Mouse (Mus musculus): ENCODE results near the gene Olfr1143. TPM values are rescaled to one million over a fixed set of nuclear protein-coding genes. Genes with fewer than 3 reads are reported as not detected.

Olfr1143 gene
- not detected for total RNA-seq (2018; cell fraction: chromatin; rRNA removed)
- total RNA-seq (2018; cell fraction: cytosol; rRNA removed): not detected
- total RNA-seq (2018; cell fraction: nucleus; rRNA removed): not detected
- polyA plus RNA-seq (2018): not detected in 3 replicates

DNA sequence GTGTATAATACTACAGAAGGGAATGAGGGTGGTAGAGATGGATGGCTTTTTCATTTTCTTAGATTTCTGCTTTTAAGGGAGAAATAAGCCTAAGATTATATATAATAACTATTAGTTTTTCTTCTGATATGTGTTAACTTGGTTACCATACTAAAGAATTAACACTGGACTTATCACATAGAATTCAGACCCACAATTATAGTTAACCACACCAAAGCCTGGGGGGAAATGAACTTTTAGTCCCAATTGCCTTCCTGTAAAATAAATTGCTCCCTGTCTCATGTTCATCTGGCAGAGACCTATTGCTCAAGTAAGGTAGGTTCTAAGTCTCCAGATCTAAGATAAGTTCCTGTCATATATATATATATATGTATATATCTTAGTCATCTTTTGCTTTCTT is at the start of gene Olfr1143:
Olfr1143 (plus strand) TSS at position 301 of the 400 bp plus-strand sequence.
- Histone ChIP-seq H3K27ac (no peak within 1 kb of the TSS), H3K36me3 (ENCODE audit: inconsistent target) (no peaks in the 10 kb centered on the region), H3K79me2 (ENCODE audit: inconsistent target) (no peaks in the 10 kb centered on the region), H3K4me3 (ENCODE audit: inconsistent target) (no peak within 1 kb of the TSS)

- Histone ChIP-seq H3K79me2 (ENCODE audit: inconsistent target) (no peaks in the 10 kb centered on the region), H3K4me3 (ENCODE audit: inconsistent target) (no peak within 1 kb of the TSS), H3K27ac (no peak within 1 kb of the TSS), H3K36me3 (ENCODE audit: inconsistent target) (no peaks in the 10 kb centered on the region)
- WGBS (ENCODE audit: missing documents): 70% methylated on average over 1 of the region's 1 CpGs
Observed at GRCm38 (mm10) chr2:87753891-87754290, 46.5 kb upstream of the Olfr1143 start, which contains the start of gene Olfr1141. Gene Olfr1141, minus strand, starts transcription at chr2:87753991.

DNA sequence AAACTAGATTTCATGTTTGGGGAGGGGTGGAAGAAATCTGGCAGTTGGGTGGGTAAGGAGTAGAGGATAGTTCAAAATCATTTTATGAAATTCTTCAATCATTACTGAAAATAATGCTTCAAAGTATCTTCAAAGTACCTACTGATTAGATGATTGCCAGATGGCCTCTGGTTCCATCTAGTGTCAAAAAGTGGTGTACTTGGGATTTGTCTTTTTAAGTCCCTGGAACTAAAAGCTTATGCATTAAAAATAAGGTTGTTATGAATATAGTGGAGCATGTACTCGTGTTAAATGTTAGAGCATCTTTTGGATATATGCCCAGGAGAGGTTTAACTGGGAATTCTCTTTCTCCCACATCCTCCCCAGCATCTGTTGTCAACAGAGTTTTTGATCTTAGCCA is 24.2 kb upstream of the Olfr1143 start:
- H3K36me3 ChIP-seq (ENCODE audit: inconsistent target): no peaks in the 10 kb centered on the region
- no peak overlapping the region for H3K4me3 ChIP-seq (ENCODE audit: inconsistent target)
- no peaks in the 10 kb centered on the region for H3K79me2 ChIP-seq (ENCODE audit: inconsistent target)
- H3K27ac ChIP-seq: no peak overlapping the region
- WGBS (ENCODE audit: missing documents): 45% methylated on average over 1 of the region's 1 CpGs

DNA sequence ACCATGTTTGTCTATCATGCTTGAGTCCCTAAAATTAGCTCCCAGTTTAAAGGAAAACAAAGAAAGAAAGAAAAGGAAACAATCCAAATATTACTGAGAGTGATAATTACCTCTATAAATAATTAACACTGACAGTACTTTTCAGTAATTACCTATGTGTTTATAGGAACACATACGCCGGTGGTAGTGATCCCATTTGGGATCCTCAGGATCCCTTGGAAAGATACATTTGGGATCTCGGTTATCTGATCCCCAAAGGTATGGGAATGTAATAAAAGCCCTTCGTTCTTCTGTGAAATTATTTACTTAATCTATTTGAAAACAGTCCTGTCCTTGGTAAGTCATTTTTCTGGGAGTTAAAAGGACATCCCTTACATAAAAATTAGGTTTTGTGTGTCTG is 21.2 kb upstream of the Olfr1143 start, which contains the start of gene Olfr152:
Olfr152 (plus strand) TSS at position 301 of the 400 bp plus-strand sequence.
- Histone ChIP-seq H3K4me3 (ENCODE audit: inconsistent target) (no peak within 1 kb of the TSS), H3K36me3 (ENCODE audit: inconsistent target) (no peaks in the 10 kb centered on the region)
- 91% methylated on average over 4 of the region's 4 CpGs for WGBS (ENCODE audit: missing documents)

GRCm38 (mm10) chr2:87809522-87809921 is 9.1 kb downstream of the Olfr1143 start, which contains the start of gene Olfr1145:
Gene Olfr1145, plus strand, starts transcription at chr2:87809822.
- Histone ChIP-seq H3K27ac (no peak within 1 kb of the TSS), H3K4me3 (ENCODE audit: inconsistent target) (no peak within 1 kb of the TSS), H3K79me2 (ENCODE audit: inconsistent target) (no peaks in the 10 kb centered on the region), H3K36me3 (ENCODE audit: inconsistent target) (no peaks in the 10 kb centered on the region)
- WGBS (ENCODE audit: missing documents): 79% methylated on average over 1 of the region's 1 CpGs

More for the DNA sequence above, 21.2 kb upstream of the Olfr1143 start, which contains the start of gene Olfr152:
- Histone ChIP-seq H3K27ac (no peak within 1 kb of the TSS), H3K79me2 (ENCODE audit: inconsistent target) (no peaks in the 10 kb centered on the region)

GRCm38 (mm10) chr2:87830233-87830632 is 29.8 kb downstream of the Olfr1143 start, which contains the start of gene Olfr1148:
Gene Olfr1148, plus strand, starts transcription at chr2:87830533.
- Histone ChIP-seq H3K36me3 (ENCODE audit: inconsistent target) (no peaks in the 10 kb centered on the region), H3K27ac (no peak within 1 kb of the TSS), H3K79me2 (ENCODE audit: inconsistent target) (no peaks in the 10 kb centered on the region), H3K4me3 (ENCODE audit: inconsistent target) (no peak within 1 kb of the TSS)
- WGBS (ENCODE audit: missing documents): 79% methylated on average over 1 of the region's 1 CpGs

- WGBS (ENCODE audit: missing documents): 90% methylated on average over 1 of the region's 1 CpGs
- Histone ChIP-seq H3K79me2 (ENCODE audit: inconsistent target) (no peaks in the 10 kb centered on the region), H3K27ac (no peak within 1 kb of the TSS), H3K4me3 (ENCODE audit: inconsistent target) (no peak within 1 kb of the TSS), H3K36me3 (ENCODE audit: inconsistent target) (no peaks in the 10 kb centered on the region)
Observed at GRCm38 (mm10) chr2:87843693-87844092, 43.3 kb downstream of the Olfr1143 start, which contains the start of gene Olfr1150-ps1. Gene Olfr1150-ps1, plus strand, starts transcription at chr2:87843993.

Other genes starting within 250 kb of the Olfr1143 start
- gene Olfr1129, start 226.7 kb upstream of the Olfr1143 start, polyA plus RNA-seq (2018): not detected in 3 replicates
- gene Olfr1130, start 194.4 kb upstream of the Olfr1143 start, polyA plus RNA-seq (2018): not detected in 3 replicates
- gene Olfr1131, start 173.5 kb upstream of the Olfr1143 start, polyA plus RNA-seq (2018): not detected in 3 replicates
- gene Olfr1132, start 163.1 kb upstream of the Olfr1143 start, polyA plus RNA-seq (2018): not detected in 3 replicates
- not detected in 3 replicates for gene Olfr1133, start 153.2 kb upstream of the Olfr1143 start, polyA plus RNA-seq (2018)
- gene Olfr1134, start 142.1 kb upstream of the Olfr1143 start, polyA plus RNA-seq (2018): not detected in 3 replicates
- not detected in 3 replicates for gene Olfr1135, start 126.9 kb upstream of the Olfr1143 start, polyA plus RNA-seq (2018)
- gene Olfr1136, start 106.6 kb upstream of the Olfr1143 start, polyA plus RNA-seq (2018): not detected in 3 replicates
- not detected in 3 replicates for gene Olfr1137, start 87.4 kb upstream of the Olfr1143 start, polyA plus RNA-seq (2018)
- gene Olfr1138, start 60.6 kb upstream of the Olfr1143 start, polyA plus RNA-seq (2018): not detected in 3 replicates
- gene Olfr1140, start 56.8 kb upstream of the Olfr1143 start, polyA plus RNA-seq (2018): not detected in 3 replicates
- gene Olfr1141, start 46.6 kb upstream of the Olfr1143 start, polyA plus RNA-seq (2018): not detected in 3 replicates
- gene Olfr152, start 21.1 kb upstream of the Olfr1143 start, polyA plus RNA-seq (2018): not detected in 3 replicates
- gene Olfr1145, start 9.2 kb downstream of the Olfr1143 start, polyA plus RNA-seq (2018): not detected in 3 replicates
- gene Olfr1148, start 29.9 kb downstream of the Olfr1143 start, polyA plus RNA-seq (2018): not detected in 3 replicates
- gene Olfr1150-ps1, start 43.4 kb downstream of the Olfr1143 start, polyA plus RNA-seq (2018): not detected in 3 replicates
- gene Olfr1151, start 55.3 kb downstream of the Olfr1143 start, polyA plus RNA-seq (2018): not detected in 3 replicates
- not detected in 3 replicates for gene Olfr1152, start 65.9 kb downstream of the Olfr1143 start, polyA plus RNA-seq (2018)
- not detected in 3 replicates for gene Olfr1153, start 94.4 kb downstream of the Olfr1143 start, polyA plus RNA-seq (2018)
- gene Olfr1154, start 104.6 kb downstream of the Olfr1143 start, polyA plus RNA-seq (2018): not detected in 3 replicates
- not detected in 3 replicates for gene Olfr1155, start 144.5 kb downstream of the Olfr1143 start, polyA plus RNA-seq (2018)
- gene Olfr1156, start 152.5 kb downstream of the Olfr1143 start, polyA plus RNA-seq (2018): not detected in 3 replicates
- gene Olfr1157, start 167.7 kb downstream of the Olfr1143 start, polyA plus RNA-seq (2018): not detected in 3 replicates
- not detected in 3 replicates for gene Olfr74, start 174.1 kb downstream of the Olfr1143 start, polyA plus RNA-seq (2018)
- not detected in 3 replicates for gene Olfr1158, start 189.5 kb downstream of the Olfr1143 start, polyA plus RNA-seq (2018)
- not detected in 3 replicates for gene Olfr1160, start 207.7 kb downstream of the Olfr1143 start, polyA plus RNA-seq (2018)
- gene Olfr1161, start 222.2 kb downstream of the Olfr1143 start, polyA plus RNA-seq (2018): not detected in 3 replicates
- gene Olfr73, start 237.1 kb downstream of the Olfr1143 start, polyA plus RNA-seq (2018): not detected in 3 replicates